8 mouse cellular contexts compared by ENCODE assay signal in genomic region chr17:35196321-35196641, GRCm38 (mm10). TPM values are rescaled to one million over a fixed set of nuclear protein-coding genes. Genes with fewer than 3 reads are reported as not detected.
DNase-seq lines count a peak whose midpoint lies in the region; ATAC-seq and TF ChIP-seq lines count a peak whose summit lies in the region.

No protein-coding gene starts in this region.

- TF ChIP-seq CTCF in heart, adult 2 months (IDR thresholded peaks at IDR 0.05) = no peak
- TF ChIP-seq CTCF in lung, adult 2 months (IDR thresholded peaks at IDR 0.05; ENCODE audit: insufficient read depth, low read length) = no peak

- WGBS in heart, adult 2 months = 24% methylated on average over 9 of the region's 9 CpGs
- WGBS in hindbrain, embryonic 12.5 days = 31% methylated on average over 9 of the region's 9 CpGs
- WGBS in midbrain, embryonic 11.5 days = 40% methylated on average over 9 of the region's 9 CpGs
- WGBS in lung, adult 2 months = 27% methylated on average over 9 of the region's 9 CpGs

- ATAC-seq in hindbrain, embryonic 12.5 days (ENCODE audit: low FRiP score) = no peak
- ATAC-seq in midbrain, embryonic 11.5 days (ENCODE audit: low FRiP score) = no peak
- no peak for ATAC-seq in granulocyte monocyte progenitor cell, adult 5-6 weeks (replicated peaks; ENCODE audit: poor library complexity, severe bottlenecking)

- H3K27ac ChIP-seq in heart, adult 2 months = no peak overlapping the region; the same call in 1 of the 2 replicates
- no peak overlapping the region for H3K27ac ChIP-seq in hindbrain, embryonic 12.5 days
- H3K27ac ChIP-seq in midbrain, embryonic 11.5 days (ENCODE audit: low read depth, low read length) = no peak overlapping the region

- H3K36me3 ChIP-seq in heart, adult 2 months (ENCODE audit: control insufficient read depth, insufficient read depth, low read length) = no peaks in the 10 kb centered on the region
- H3K36me3 ChIP-seq in hindbrain, embryonic 12.5 days = no peaks in the 10 kb centered on the region
- no peaks in the 10 kb centered on the region for H3K36me3 ChIP-seq in midbrain, embryonic 11.5 days (ENCODE audit: control insufficient read depth, insufficient read depth, low read length)

- H3K9me3 ChIP-seq in hindbrain, embryonic 12.5 days (replicated peaks) = no peaks in the 10 kb centered on the region
- H3K9me3 ChIP-seq in midbrain, embryonic 11.5 days (ENCODE audit: control insufficient read depth, low read length) = no peaks in the 10 kb centered on the region

- peak overlapping the region; percentile 60 for H3K4me2 ChIP-seq in hindbrain, embryonic 12.5 days (replicated peaks)
- H3K4me2 ChIP-seq in midbrain, embryonic 11.5 days = peak overlapping the region; percentile 40

- no peak overlapping the region; the same call in 1 of the 2 replicates for H3K9ac ChIP-seq in heart, adult 2 months (ENCODE audit: low read depth, low read length)
- H3K9ac ChIP-seq in hindbrain, embryonic 12.5 days = no peak overlapping the region
- H3K9ac ChIP-seq in midbrain, embryonic 11.5 days (ENCODE audit: low read length) = no peak overlapping the region

- H3K79me2 ChIP-seq in heart, adult 2 months (replicated peaks; ENCODE audit: control insufficient read depth, insufficient read depth, low read length) = no peaks in the 10 kb centered on the region

- peaks cover 2% of the 10 kb centered on the region for H3K4me1 ChIP-seq in heart, adult 2 months (ENCODE audit: control insufficient read depth, insufficient read depth, low read length)
- H3K4me1 ChIP-seq in hindbrain, embryonic 12.5 days = peaks cover 18% of the 10 kb centered on the region
- peaks cover 4% of the 10 kb centered on the region; the same call in 1 of the 2 replicates for H3K4me1 ChIP-seq in midbrain, embryonic 11.5 days (ENCODE audit: control insufficient read depth, insufficient read depth, low read length)
- peaks cover 6% of the 10 kb centered on the region for H3K4me1 ChIP-seq in lung, adult 2 months (ENCODE audit: control insufficient read depth, insufficient read depth, low read length)

- no peaks in the 10 kb centered on the region; the same call in 1 of the 2 replicates for H3K27me3 ChIP-seq in heart, adult 2 months (ENCODE audit: control insufficient read depth, insufficient read depth, low read length)
- peaks cover 63% of the 10 kb centered on the region for H3K27me3 ChIP-seq in hindbrain, embryonic 12.5 days
- peaks cover 26% of the 10 kb centered on the region for H3K27me3 ChIP-seq in midbrain, embryonic 11.5 days (ENCODE audit: control insufficient read depth, insufficient read depth, low read length)

- no peak for TF ChIP-seq POLR2A in heart, adult 2 months (IDR thresholded peaks at IDR 0.05; ENCODE audit: insufficient read depth, low read depth, low read length)
- TF ChIP-seq POLR2A in lung, adult 2 months (IDR thresholded peaks at IDR 0.05; ENCODE audit: borderline replicate concordance, extremely low read depth, low read depth, low read length) = no peak

- DNase-seq in heart, adult 2 months = no peak
- no peak for DNase-seq in heart, postnatal 10 days
- peak; percentile 54 for DNase-seq in CD4-positive helper T cell, adult 2 months (ENCODE audit: low read depth, low spot score)
- no peak for DNase-seq in midbrain, embryonic 11.5 days (ENCODE audit: low spot score, missing footprints)
- DNase-seq in layer of hippocampus, adult 9-10 months (ENCODE audit: low spot score) = no peak
- DNase-seq in lung, adult 2 months = no peak

- H3K4me3 ChIP-seq in heart, adult 2 months = peak overlapping the region; percentile 60
- peak overlapping the region; percentile 35; the same call in 1 of the 2 replicates for H3K4me3 ChIP-seq in hindbrain, embryonic 12.5 days
- H3K4me3 ChIP-seq in midbrain, embryonic 11.5 days (ENCODE audit: low read depth, low read length) = peak overlapping the region; percentile 23
- no peak overlapping the region for H3K4me3 ChIP-seq in lung, adult 2 months (replicated peaks; ENCODE audit: extremely low read depth, low read depth, low read length)

- intact Hi-C loops in heart, adult 2 months (cut with DNase I) = no loop called here
- intact Hi-C loops in heart, postnatal 10 days (cut with DNase I) = no loop called here

- no peak for TF ChIP-seq EP300 in heart, adult 2 months (IDR thresholded peaks at IDR 0.05; ENCODE audit: insufficient read depth, low read depth, low read length)

RNA-seq across cellular contexts. Expression of gene Ltb, which starts 2.0 kb away (rescaled TPM):
- total RNA-seq in heart, adult 2 months (2021) = 1 to 10 TPM; 1.3 TPM
- polyA plus RNA-seq in heart, adult 2 months (2012; rRNA removed) = 2.0 and 5.2 TPM in 2 replicates
- 1 to 10 TPM in 1 of 2 experiments, under 1 TPM in 1; 0.94 to 1.2 TPM for total RNA-seq in heart, postnatal 10 days (2021)
- polyA plus RNA-seq in hindbrain, embryonic 12.5 days (2016; fragmentation: Nextera tagmentation; extraction: Ambion mirVana) = 0.54 and 0.81 TPM in 2 replicates
- 0.41 TPM in 1 of 2 replicates, not detected in the other for polyA plus RNA-seq in midbrain, embryonic 11.5 days (2014; fragmentation: Nextera tagmentation; extraction: Ambion mirVana)
- 1.6 TPM in 1 of 2 replicates, not detected in the other for total RNA-seq in granulocyte monocyte progenitor cell, adult 5-6 weeks (2014; fragmentation: Nextera tagmentation)
- 0.41 and 0.99 TPM in 2 replicates for total RNA-seq in granulocyte monocyte progenitor cell, adult 5-6 weeks (2017)
- polyA plus RNA-seq in lung, adult 2 months (2012; rRNA removed) = 28.1 and 29.9 TPM in 2 replicates

RNA-seq across cellular contexts. Expression of gene Tnf, which starts 5.5 kb away (rescaled TPM):
- under 1 TPM in 1 of 2 experiments, not detected in 1; 0.34 TPM for total RNA-seq in heart, adult 2 months (2021)
- polyA plus RNA-seq in heart, adult 2 months (2012; rRNA removed) = 0.38 and 0.80 TPM in 2 replicates
- under 1 TPM; 0.72 to 0.87 TPM for total RNA-seq in heart, postnatal 10 days (2021)
- 0.14 TPM in 1 of 2 replicates, not detected in the other for polyA plus RNA-seq in hindbrain, embryonic 12.5 days (2016; fragmentation: Nextera tagmentation; extraction: Ambion mirVana)
- 0.26 TPM in 1 of 2 replicates, not detected in the other for polyA plus RNA-seq in midbrain, embryonic 11.5 days (2014; fragmentation: Nextera tagmentation; extraction: Ambion mirVana)
- total RNA-seq in granulocyte monocyte progenitor cell, adult 5-6 weeks (2014; fragmentation: Nextera tagmentation) = 5.9 and 12.2 TPM in 2 replicates
- 13.1 and 15.2 TPM in 2 replicates for total RNA-seq in granulocyte monocyte progenitor cell, adult 5-6 weeks (2017)
- 2.1 and 2.5 TPM in 2 replicates for polyA plus RNA-seq in lung, adult 2 months (2012; rRNA removed)

RNA-seq across cellular contexts. Expression of gene Lst1, which starts 8.0 kb away (rescaled TPM):
- total RNA-seq in heart, adult 2 months (2021) = 1 to 10 TPM; 4.1 to 4.5 TPM
- 7.2 and 11.3 TPM in 2 replicates for polyA plus RNA-seq in heart, adult 2 months (2012; rRNA removed)
- total RNA-seq in heart, postnatal 10 days (2021) = 1 to 10 TPM; 2.8 to 4.5 TPM
- 6.1 and 6.9 TPM in 2 replicates for polyA plus RNA-seq in hindbrain, embryonic 12.5 days (2016; fragmentation: Nextera tagmentation; extraction: Ambion mirVana)
- 7.8 and 10.2 TPM in 2 replicates for polyA plus RNA-seq in midbrain, embryonic 11.5 days (2014; fragmentation: Nextera tagmentation; extraction: Ambion mirVana)
- 78.7 and 89.0 TPM in 2 replicates for total RNA-seq in granulocyte monocyte progenitor cell, adult 5-6 weeks (2014; fragmentation: Nextera tagmentation)
- total RNA-seq in granulocyte monocyte progenitor cell, adult 5-6 weeks (2017) = 55.5 and 115 TPM in 2 replicates
- 19.7 and 37.0 TPM in 2 replicates for polyA plus RNA-seq in lung, adult 2 months (2012; rRNA removed)

RNA-seq across cellular contexts. Expression of gene Lta, which starts 8.9 kb away (rescaled TPM):
- total RNA-seq in heart, adult 2 months (2021) = under 1 TPM in 1 of 2 experiments, not detected in 1; 0.23 TPM
- polyA plus RNA-seq in heart, adult 2 months (2012; rRNA removed) = 0.12 TPM in 1 of 2 replicates, not detected in the other
- under 1 TPM in 1 of 2 experiments, not detected in 1; 0.17 TPM for total RNA-seq in heart, postnatal 10 days (2021)
- not detected in 2 replicates for polyA plus RNA-seq in hindbrain, embryonic 12.5 days (2016; fragmentation: Nextera tagmentation; extraction: Ambion mirVana)
- polyA plus RNA-seq in midbrain, embryonic 11.5 days (2014; fragmentation: Nextera tagmentation; extraction: Ambion mirVana) = not detected in 2 replicates
- not detected in 2 replicates for total RNA-seq in granulocyte monocyte progenitor cell, adult 5-6 weeks (2014; fragmentation: Nextera tagmentation)
- not detected in 2 replicates for total RNA-seq in granulocyte monocyte progenitor cell, adult 5-6 weeks (2017)
- polyA plus RNA-seq in lung, adult 2 months (2012; rRNA removed) = 1.0 and 1.1 TPM in 2 replicates

RNA-seq across cellular contexts. Expression of gene Aif1, which starts 20.4 kb away (rescaled TPM):
- total RNA-seq in heart, adult 2 months (2021) = 1 to 10 TPM; 2.9 to 3.9 TPM
- polyA plus RNA-seq in heart, adult 2 months (2012; rRNA removed) = 1.5 and 2.0 TPM in 2 replicates
- 1 to 10 TPM; 2.9 to 4.6 TPM for total RNA-seq in heart, postnatal 10 days (2021)
- polyA plus RNA-seq in hindbrain, embryonic 12.5 days (2016; fragmentation: Nextera tagmentation; extraction: Ambion mirVana) = 7.8 and 7.9 TPM in 2 replicates
- 7.8 and 8.4 TPM in 2 replicates for polyA plus RNA-seq in midbrain, embryonic 11.5 days (2014; fragmentation: Nextera tagmentation; extraction: Ambion mirVana)
- total RNA-seq in granulocyte monocyte progenitor cell, adult 5-6 weeks (2014; fragmentation: Nextera tagmentation) = 15.1 and 20.8 TPM in 2 replicates
- total RNA-seq in granulocyte monocyte progenitor cell, adult 5-6 weeks (2017) = 7.8 and 14.3 TPM in 2 replicates
- 1.4 and 1.6 TPM in 2 replicates for polyA plus RNA-seq in lung, adult 2 months (2012; rRNA removed)
